Mouse (Mus musculus) ES-E14 (cell line): ENCODE measurements at regions not wholly inside any gene's neighbourhood (a gene's known extent, or its start where the extent isn't known, plus 50 kb on each side); places are given as distances from the start of the nearest gene placed in this dataset.
A peak's percentile ranks its signal among the peaks of the same experiment; 100 is the strongest.

Experiments used
- DNase-seq: peaks from one replicate; pipeline ENCODE4 v3.0.0-alpha.2; 2013; ENCODE audit warnings: low read depth, low spot score
- H3K27ac ChIP-seq: 2 replicates; pipeline ENCODE4 v1.5.1; 2012; ENCODE audit warnings: low read depth, mild to moderate bottlenecking, low read length, moderate library complexity, mixed read lengths; ENCODE audit not compliant: poor library complexity, insufficient read depth, severe bottlenecking
- H3K36me3 ChIP-seq: 2 replicates; pipeline ENCODE4 v1.6.1; 2012; ENCODE audit warnings: mild to moderate bottlenecking, low read length, moderate library complexity, mixed read lengths; ENCODE audit not compliant: control insufficient read depth, poor library complexity, insufficient read depth, severe bottlenecking
- H3K4me1 ChIP-seq, 2 experiments: fragments of 150-350 bp in 1 of 2; sonication (generic) in 1 of 2; 2 replicates each; pipeline ENCODE4 v1.6.1; 2012; ENCODE audit warnings: low read length in 2 of 2, mild to moderate bottlenecking in 1 of 2, mixed read lengths in 1 of 2; ENCODE audit not compliant: control insufficient read depth in 2 of 2, insufficient read depth in 2 of 2, poor library complexity in 1 of 2
- H3K4me3 ChIP-seq, 2 experiments: fragments of 150-350 bp in 1 of 2; sonication (generic) in 1 of 2; 2 replicates each; pipeline ENCODE4 v1.5.1; 2012; ENCODE audit warnings: low read length in 2 of 2, low read depth in 1 of 2, mild to moderate bottlenecking in 1 of 2, mixed read lengths in 1 of 2; ENCODE audit not compliant: insufficient read depth in 1 of 2, poor library complexity in 1 of 2, severe bottlenecking in 1 of 2
- H3K9ac ChIP-seq: 2 replicates; pipeline ENCODE4 v1.6.1; 2012; ENCODE audit warnings: low read depth, mild to moderate bottlenecking, low read length, mixed read lengths; ENCODE audit not compliant: poor library complexity, insufficient read depth, severe bottlenecking
- H3K9me3 ChIP-seq: fragments of 150-350 bp; sonication (generic); 2 replicates; pipeline ENCODE4 v1.6.1; 2012; ENCODE audit warnings: low read depth, mild to moderate bottlenecking, low read length; ENCODE audit not compliant: control insufficient read depth, insufficient read depth
- CHD2 ChIP-seq: IDR thresholded peaks from 2 replicates; pipeline ENCODE4 v1.6.1; 2014; ENCODE audit warnings: mild to moderate bottlenecking, low read depth, low read length, inconsistent platforms
- HCFC1 ChIP-seq: IDR thresholded peaks from 2 replicates; pipeline ENCODE4 v1.6.1; 2012; ENCODE audit warnings: low read length, inconsistent platforms, borderline replicate concordance; ENCODE audit not compliant: insufficient read depth
- MAFK ChIP-seq: IDR thresholded peaks from 2 replicates; pipeline ENCODE4 v1.6.1; 2014; ENCODE audit warnings: mild to moderate bottlenecking, low read depth, low read length, inconsistent platforms; ENCODE audit not compliant: insufficient read depth
- ZC3H11A ChIP-seq: IDR thresholded peaks from 2 replicates; pipeline ENCODE4 v1.6.1; 2012; ENCODE audit warnings: low read depth, mild to moderate bottlenecking, inconsistent platforms, low read length, borderline replicate concordance
- ZNF384 ChIP-seq: IDR thresholded peaks from 2 replicates; pipeline ENCODE4 v1.6.1; 2012; ENCODE audit warnings: low read depth, low read length, inconsistent platforms
- in situ Hi-C, 2 experiments: fragments of 600-800 bp; cut with MboI; formaldehyde crosslinking; loops; one replicate each; pipeline ENCODE4 v1.15.1; 2025; ENCODE audit warnings: low sequenced_read_pairs in 2 of 2, inconsistent platforms in 1 of 2; ENCODE audit not compliant: unreplicated experiment in 2 of 2

- Histone ChIP-seq H3K4me1 (no peaks in the 10 kb centered on the region), H3K9ac (no peak overlapping the region), H3K4me3 (no peak overlapping the region), H3K27ac (no peak overlapping the region), H3K36me3 (no peaks in the 10 kb centered on the region), H3K9me3 (no peaks in the 10 kb centered on the region)
- in situ Hi-C loops = no loop called here
- TF ChIP-seq ZNF384 (no peak), ZC3H11A (no peak), MAFK (no peak), HCFC1 (no peak), CHD2 (no peak)
- DNase-seq = no peak
These were observed 464.8 kb upstream of the Marcks start for GRCm38 (mm10) chr10:37603529-37603928.

GRCm38 (mm10) chr10:37602936-37603335 lies 464.2 kb upstream of the Marcks start:
- DNase-seq = no peak

GRCm38 (mm10) chr10:37589889-37590288 lies 451.2 kb upstream of the Marcks start:
- Histone ChIP-seq H3K4me3 (no peak overlapping the region), H3K9ac (no peak overlapping the region), H3K4me1 (no peaks in the 10 kb centered on the region), H3K9me3 (no peaks in the 10 kb centered on the region), H3K27ac (no peak overlapping the region), H3K36me3 (no peaks in the 10 kb centered on the region)
- in situ Hi-C loops = no loop called here
- TF ChIP-seq CHD2 (no peak), ZNF384 (no peak), HCFC1 (no peak), ZC3H11A (no peak), MAFK (no peak)
- no peak for DNase-seq

More at GRCm38 (mm10) chr10:37602936-37603335, 464.2 kb upstream of the Marcks start:
- Histone ChIP-seq H3K4me1 (no peaks in the 10 kb centered on the region), H3K36me3 (no peaks in the 10 kb centered on the region), H3K9ac (no peak overlapping the region), H3K27ac (no peak overlapping the region), H3K4me3 (no peak overlapping the region), H3K9me3 (no peaks in the 10 kb centered on the region)
- in situ Hi-C loops = no loop called here
- TF ChIP-seq CHD2 (no peak), MAFK (peak; percentile 61; the same call in 1 of the 2 replicates)

- Histone ChIP-seq H3K36me3 (no peaks in the 10 kb centered on the region), H3K4me1 (no peaks in the 10 kb centered on the region), H3K4me3 (no peak overlapping the region), H3K9me3 (no peaks in the 10 kb centered on the region), H3K27ac (no peak overlapping the region), H3K9ac (no peak overlapping the region)
- no peak for DNase-seq
- in situ Hi-C loops = no loop called here
- no peak for TF ChIP-seq HCFC1
- no peak for TF ChIP-seq ZC3H11A
- no peak for TF ChIP-seq MAFK
- no peak for TF ChIP-seq ZNF384
- TF ChIP-seq CHD2 = no peak
These were observed 450.3 kb upstream of the Marcks start for GRCm38 (mm10) chr10:37589009-37589408.

GRCm38 (mm10) chr10:37571171-37571570 lies 432.5 kb upstream of the Marcks start:
- TF ChIP-seq MAFK = no peak
- TF ChIP-seq ZNF384 = no peak
- TF ChIP-seq CHD2 = no peak
- no peak for TF ChIP-seq ZC3H11A
- TF ChIP-seq HCFC1 = no peak
- in situ Hi-C loops = no loop called here
- H3K9me3 ChIP-seq = no peaks in the 10 kb centered on the region
- H3K36me3 ChIP-seq = no peaks in the 10 kb centered on the region
- no peak for DNase-seq
- H3K4me3 ChIP-seq = no peak overlapping the region
- no peak overlapping the region for H3K9ac ChIP-seq
- no peaks in the 10 kb centered on the region for H3K4me1 ChIP-seq
- no peak overlapping the region for H3K27ac ChIP-seq
